Mouse (Mus musculus) spleen, adult 2 months (tissue): Measurements from ENCODE around the gene Olfr56.
"Not testable (repeated sequence)": the region's sequence is repeated elsewhere in the genome, so short reads cannot be mapped to it uniquely, and the experiment has no call there.

ENCODE experiments used
- CTCF ChIP-seq: fragments of 200-500 bp; IDR thresholded peaks from 2 replicates; pipeline ENCODE4 v1.5.1; 2011; ENCODE audit warnings: mild to moderate bottlenecking, inconsistent platforms; ENCODE audit not compliant: insufficient read depth, insufficient read length, insufficient replicate concordance; ENCODE audit errors: extremely low read depth
- POLR2A ChIP-seq: fragments of 200-500 bp; IDR thresholded peaks from 2 replicates; pipeline ENCODE4 v1.6.1; 2011; ENCODE audit warnings: low read depth, low read length, inconsistent platforms

DNA sequence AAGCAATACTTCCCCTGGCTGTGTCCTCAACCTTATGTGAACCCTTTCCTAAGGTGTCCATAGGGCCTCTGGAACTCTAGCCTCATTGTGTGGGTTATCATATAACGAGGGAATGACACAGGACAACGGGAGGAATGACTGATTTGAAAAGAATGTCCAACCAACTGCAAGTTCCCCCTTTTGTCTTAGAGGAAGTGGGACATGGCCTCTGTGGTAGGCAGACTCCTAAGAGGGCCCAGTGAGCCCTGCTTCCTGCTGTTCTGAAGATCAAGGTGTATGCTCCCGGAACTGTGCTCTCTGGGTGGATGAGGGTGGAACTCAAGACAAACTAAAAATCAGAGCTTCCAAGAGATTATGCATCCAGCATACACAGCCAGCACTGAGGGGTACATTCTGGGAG lies 81.4 kb downstream of the Olfr56 start:
- TF ChIP-seq CTCF, POLR2A: not testable (repeated sequence)
